Mouse (Mus musculus) adrenal gland, postnatal 36 days (tissue): ENCODE measurements at regions not wholly inside any gene's neighbourhood (a gene's known extent, or its start where the extent isn't known, plus 50 kb on each side); places are given as distances from the start of the nearest gene placed in this dataset.

Experiments used
- DNase-seq, 2 experiments: peaks; one replicate each; pipeline ENCODE4 v3.0.0; 2021; ENCODE audit warnings: mixed read lengths in 1 of 2

DNA sequence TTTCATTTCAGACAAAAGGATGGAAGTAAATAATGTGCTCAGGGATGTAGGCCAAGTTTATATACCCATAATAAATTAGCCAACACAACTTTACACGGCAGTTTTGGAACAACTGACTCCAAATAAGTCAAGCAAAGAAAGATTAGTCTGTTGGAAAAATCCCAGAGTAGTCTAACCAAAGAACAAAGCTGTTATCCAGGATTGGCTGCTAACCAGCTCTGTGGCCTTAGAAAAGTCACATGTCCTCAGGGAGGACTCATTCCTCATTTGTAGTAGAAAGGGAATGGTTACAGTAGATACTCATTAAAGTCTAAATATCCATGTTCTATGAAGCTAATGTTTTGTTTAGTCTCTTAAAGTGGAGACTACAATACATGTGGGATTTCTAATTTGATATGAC lies 130.6 kb upstream of the Mid1 start:
- DNase-seq, result peak; percentile 1 to 14

DNA sequence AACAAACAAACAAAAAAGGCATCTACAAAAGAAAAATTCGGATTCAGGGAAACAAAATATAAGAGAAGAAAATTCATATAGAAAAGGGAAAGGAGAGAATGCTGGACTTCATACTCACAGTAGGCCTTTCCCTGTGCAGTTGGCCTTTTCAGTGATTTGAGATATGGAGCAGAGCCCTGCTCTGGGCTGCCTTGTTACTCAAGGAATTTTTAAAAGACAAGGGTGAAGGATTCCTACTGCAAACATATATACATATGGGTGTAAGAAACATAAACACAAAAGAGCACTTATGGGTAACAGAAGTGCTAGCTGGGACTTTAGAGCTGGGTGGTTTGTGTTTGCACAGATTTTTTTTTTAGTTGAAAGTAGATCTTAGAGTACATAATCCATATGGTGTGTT lies 132.1 kb upstream of the Mid1 start:
- DNase-seq, result no peak

DNA sequence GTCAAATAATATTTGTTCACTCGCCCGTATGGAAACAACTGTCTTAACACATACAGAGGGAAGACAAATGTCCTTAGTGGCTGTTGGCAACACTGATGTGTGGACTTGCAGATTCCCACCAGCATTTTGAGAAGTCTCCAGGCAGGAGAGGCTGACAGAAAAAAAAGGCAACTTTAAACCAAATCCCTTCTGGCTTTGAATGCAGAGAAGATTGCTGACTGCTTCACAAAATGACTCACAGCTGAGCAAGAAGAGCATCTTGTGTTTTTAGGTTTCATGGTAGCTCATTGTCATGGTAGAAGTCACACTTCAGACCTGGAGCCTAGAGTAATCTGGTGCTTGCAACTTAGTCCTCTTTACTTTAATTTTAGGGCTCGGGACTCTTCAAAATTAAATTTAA lies 141.0 kb upstream of the Mid1 start:
- no peak for DNase-seq

DNA sequence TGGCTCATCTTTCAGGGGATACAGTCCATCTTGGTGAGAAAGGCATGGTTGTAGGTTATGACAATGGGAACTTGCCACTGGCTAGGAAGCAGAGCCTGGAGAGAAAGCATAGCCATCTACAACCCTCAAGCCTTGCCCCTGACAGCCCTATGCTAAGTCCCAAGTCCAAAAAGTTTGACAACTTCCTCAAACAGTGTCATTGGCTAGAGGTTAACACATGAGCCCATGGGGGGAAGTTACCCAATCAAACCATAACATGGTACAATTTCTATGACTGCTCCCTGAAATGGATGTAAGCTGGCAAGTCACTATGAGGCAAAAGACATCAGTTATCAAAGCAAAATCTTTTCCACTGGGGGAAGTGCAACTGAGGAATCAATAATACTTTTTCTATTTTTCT lies 176.8 kb upstream of the Mid1 start:
- DNase-seq, result no peak

DNA sequence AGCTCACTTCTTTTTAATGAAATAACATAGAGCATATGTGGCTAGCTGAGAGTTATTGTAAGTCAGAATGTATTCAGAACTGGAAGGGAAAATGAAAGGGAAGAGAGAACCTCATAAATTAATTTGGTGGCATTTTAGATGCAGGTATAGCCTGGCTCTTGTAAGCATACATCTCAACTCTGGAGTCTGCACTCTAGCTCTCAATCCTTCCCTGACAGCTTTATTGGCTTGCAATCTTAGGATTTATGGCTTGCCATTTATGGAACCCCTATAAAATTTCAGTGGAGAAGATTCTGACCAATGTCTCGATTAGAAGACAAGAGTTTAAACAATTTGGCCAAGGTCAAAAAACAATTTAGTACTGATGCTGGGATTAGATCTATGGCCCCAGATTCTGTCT lies 173.4 kb upstream of the Hccs start:
- DNase-seq, result no peak

- no peak for DNase-seq
These were observed 153.3 kb upstream of the Hccs start for GRCm38 (mm10) chrX:169473518-169473917.

GRCm38 (mm10) chrX:169470715-169471114 lies 150.5 kb upstream of the Hccs start:
- no peak for DNase-seq

DNA sequence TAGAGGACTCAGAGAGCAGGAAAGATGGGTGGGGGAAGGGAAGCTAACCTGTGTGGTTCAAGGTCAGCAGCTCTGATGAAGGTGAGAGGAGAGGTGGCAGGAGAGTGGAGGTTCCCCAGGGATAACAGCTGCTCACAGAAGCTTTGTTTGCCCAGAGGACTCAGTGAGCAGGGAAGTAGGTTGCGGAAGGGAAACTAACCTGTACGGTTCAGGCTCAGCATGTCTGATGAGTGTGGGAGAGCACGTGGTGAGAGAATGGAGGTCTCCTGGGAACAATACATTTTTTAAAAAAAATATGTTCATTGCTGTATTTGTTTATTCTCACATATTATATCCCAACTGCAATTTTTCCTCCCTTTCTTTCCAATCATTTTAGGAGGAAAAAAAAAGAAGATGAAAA lies 130.0 kb upstream of the Hccs start:
- no peak for DNase-seq

DNA sequence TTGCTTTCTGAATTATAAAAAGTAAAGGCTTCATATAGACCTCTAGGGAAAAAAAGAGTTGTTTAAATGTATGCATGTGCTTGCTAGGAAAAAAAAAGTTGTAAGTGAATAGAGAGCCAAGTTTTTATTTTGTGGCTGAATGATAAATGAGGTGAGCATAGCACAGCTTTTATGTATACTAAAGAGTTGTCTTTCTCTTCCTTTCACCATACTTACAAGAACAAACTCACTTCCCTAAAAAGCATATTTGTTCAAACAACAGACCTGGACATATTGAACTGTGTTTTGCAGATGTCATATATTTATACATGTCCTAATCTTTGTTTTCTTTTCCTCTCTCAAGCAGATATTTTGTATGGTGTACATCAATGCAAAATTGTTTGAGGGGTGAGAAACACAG lies 119.4 kb upstream of the Hccs start:
- DNase-seq, result no peak

GRCm38 (mm10) chrX:169438626-169439025 lies 118.5 kb upstream of the Hccs start:
- peak; percentile 38 to 61 for DNase-seq

GRCm38 (mm10) chrX:169433903-169434302 lies 113.7 kb upstream of the Hccs start:
- no peak for DNase-seq

DNA sequence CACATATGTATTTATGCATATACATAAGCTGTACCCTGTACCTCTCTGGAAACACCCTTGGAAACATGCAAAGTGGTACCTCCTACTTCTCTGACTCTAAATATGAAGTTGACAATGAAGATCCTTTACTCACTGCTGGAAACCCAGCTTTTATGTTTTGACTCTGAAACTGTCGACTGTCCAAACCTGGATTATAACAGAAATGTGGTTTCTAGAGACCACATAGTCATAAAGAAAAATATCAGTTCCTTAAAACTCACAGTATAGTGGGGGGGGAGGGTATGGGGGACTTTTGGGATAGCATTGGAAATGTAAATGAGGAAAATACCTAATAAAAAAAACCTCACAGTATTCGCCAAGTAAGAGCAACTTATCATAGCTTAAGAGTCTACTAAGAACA lies 76.7 kb upstream of the Hccs start:
- no peak for DNase-seq

DNA sequence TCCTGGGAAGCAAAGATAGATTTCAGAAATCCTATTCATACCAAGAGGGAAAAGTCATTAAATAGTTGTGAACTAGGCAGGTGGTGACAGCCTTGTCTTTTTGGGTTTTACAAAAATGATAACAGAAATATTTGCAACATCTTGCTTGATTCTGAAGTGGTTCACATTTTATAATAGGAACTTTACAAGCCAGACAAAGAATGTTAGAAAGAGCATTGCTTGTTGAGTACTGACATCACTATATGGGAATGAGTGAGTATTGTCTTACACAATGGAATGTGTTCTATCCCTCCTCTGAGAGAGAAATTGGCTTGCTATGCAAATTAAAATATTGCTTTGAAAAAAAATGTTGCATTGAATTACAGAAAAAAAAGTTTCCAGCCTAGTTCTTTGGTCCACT lies 66.5 kb upstream of the Hccs start:
- DNase-seq, result no peak
